Mouse (Mus musculus) cerebellum, postnatal 14 days (tissue): ENCODE data around the gene Rint1.

ENCODE experiments used
- DNase-seq, 2 experiments: peaks; one replicate each; pipeline ENCODE4 v3.0.0; 2021; ENCODE audit warnings: mixed read lengths in 2 of 2

The Rint1 gene

DNA sequence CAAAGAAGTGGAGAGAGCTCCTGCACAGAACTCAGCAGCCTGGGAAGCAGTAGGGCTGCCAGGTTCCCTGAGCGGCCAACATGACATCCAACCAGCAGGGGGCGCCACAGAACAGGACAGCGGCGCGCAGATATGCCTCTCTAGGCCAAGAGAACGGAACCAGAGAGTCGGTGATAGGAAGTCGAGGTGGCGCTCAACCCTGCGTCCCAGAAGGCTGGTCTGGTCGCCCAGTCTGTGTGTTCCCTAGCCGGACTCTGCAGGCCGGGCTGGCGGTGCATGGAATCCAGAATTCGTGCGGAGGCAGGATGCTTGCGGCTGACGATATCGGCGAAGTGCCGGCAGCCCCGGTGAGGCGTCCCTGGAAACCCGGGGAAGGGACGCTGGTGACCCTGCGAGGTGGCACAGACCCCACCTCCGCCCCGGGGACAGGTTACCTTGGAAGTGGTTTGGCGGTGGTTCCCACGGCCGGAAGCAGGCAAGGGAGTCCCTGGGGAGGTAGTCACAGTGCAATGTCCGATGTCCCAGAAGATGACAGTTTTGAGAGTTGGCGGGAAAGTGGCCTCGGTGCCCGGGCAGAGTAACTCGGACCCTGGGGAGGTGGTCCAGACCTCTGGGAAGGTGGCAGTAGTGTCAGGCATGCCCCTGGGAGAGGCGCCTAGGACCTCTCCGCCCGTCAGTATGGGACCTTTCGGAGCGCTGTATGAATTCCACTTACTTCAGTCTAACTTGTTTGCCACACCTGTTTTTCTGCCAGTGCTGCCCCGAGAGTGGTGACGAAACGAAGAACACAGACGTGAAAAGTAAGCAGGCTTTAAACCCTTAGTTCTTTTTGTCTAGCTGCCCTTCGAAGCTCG lies at the start of gene Rint1:
TSS of gene Rint1 (plus strand) at position 176 of the 854 bp plus-strand sequence.
- DNase-seq, result peak; percentile 99

- DNase-seq, result no peak
Observed at GRCm38 (mm10) chr5:23743261-23743660, 44.2 kb upstream of the Rint1 start.

GRCm38 (mm10) chr5:23749882-23750281 lies 37.6 kb upstream of the Rint1 start:
- no peak for DNase-seq

GRCm38 (mm10) chr5:23755591-23755990 lies 31.9 kb upstream of the Rint1 start:
- DNase-seq, result no peak

DNA sequence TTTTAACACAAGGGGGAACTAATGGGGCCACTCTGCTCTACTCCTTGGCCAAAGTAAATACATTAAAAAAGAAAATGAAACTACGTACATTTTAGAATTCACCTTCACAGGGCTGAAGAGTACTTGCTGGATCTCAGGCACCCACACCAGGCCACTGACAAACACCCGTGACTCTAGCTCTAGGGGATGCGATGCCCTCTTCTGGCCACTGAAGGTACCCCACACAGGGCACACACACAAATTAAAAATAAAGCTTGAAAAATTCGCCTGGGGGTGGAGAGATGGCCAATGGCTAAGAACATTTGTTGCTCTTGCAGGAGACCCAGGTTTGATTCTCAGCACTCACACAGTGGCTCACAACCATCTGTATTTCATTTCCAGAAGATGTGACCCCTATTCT lies 31.1 kb upstream of the Rint1 start:
- no peak for DNase-seq

GRCm38 (mm10) chr5:23758633-23759032 lies 28.9 kb upstream of the Rint1 start:
- peak; percentile 33 to 49 for DNase-seq

- DNase-seq, result no peak
Observed at GRCm38 (mm10) chr5:23762531-23762930, 25.0 kb upstream of the Rint1 start.

DNA sequence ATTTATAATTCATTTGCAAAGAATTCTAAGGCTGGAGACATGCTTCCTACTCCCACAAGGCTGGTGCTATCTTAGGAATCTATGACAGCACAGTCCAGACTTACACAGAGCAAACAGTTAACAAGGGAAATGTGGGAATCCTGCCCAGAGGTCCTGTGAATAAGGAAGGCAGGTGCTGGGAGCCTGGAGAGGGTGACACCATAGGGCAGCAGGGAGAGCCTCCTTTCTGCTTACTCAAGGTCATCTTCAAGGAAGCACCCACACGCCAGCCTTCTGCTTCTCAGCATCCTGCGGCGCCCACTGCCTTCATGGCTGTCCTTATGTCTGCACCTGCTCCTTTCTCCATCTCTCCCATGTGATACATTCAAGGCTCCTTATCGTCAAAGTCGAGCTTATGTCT lies 23.0 kb upstream of the Rint1 start:
- no peak for DNase-seq

GRCm38 (mm10) chr5:23771105-23771504 lies 16.4 kb upstream of the Rint1 start:
- no peak for DNase-seq

DNA sequence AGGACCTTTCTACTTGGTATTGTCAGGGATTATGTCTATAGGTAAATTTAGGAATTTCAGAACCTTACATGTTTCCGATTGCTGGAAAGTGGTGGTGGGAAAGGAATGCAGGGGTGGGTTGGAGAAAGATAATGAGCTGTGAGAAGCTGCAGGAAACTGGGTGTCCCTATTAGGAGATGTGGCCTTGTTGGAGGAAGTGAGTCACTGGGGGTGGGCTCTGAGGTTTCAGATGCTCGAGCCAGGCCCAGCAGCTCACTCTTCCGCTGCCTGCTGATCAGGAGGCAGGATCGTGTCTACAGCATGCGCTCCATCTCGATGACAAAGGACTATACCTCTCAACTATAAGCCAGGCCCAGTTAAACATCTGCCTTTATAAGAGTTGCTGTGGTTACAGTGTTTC lies 13.3 kb upstream of the Rint1 start:
- no peak for DNase-seq

GRCm38 (mm10) chr5:23780516-23780915 lies 7.0 kb upstream of the Rint1 start:
- no peak for DNase-seq

DNA sequence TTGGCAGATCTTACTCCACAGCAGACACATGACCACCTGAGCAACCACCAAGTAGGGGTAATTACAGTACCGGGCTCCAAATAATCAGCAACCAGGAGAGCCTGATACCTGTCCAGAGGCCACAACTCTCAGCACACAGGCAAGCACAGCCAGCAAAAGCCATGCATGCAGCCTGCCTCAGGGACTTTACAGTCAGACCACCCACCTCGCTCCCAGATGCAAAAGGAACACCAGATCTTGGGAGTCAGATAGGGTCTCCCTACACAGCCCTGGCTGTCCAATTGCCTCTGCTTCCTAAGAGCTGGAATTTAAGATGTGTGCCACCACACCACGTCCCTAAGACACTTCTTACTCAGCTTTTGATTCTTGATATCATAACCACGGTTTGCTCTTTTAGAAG lies 6.3 kb upstream of the Rint1 start:
- DNase-seq, result no peak

DNA sequence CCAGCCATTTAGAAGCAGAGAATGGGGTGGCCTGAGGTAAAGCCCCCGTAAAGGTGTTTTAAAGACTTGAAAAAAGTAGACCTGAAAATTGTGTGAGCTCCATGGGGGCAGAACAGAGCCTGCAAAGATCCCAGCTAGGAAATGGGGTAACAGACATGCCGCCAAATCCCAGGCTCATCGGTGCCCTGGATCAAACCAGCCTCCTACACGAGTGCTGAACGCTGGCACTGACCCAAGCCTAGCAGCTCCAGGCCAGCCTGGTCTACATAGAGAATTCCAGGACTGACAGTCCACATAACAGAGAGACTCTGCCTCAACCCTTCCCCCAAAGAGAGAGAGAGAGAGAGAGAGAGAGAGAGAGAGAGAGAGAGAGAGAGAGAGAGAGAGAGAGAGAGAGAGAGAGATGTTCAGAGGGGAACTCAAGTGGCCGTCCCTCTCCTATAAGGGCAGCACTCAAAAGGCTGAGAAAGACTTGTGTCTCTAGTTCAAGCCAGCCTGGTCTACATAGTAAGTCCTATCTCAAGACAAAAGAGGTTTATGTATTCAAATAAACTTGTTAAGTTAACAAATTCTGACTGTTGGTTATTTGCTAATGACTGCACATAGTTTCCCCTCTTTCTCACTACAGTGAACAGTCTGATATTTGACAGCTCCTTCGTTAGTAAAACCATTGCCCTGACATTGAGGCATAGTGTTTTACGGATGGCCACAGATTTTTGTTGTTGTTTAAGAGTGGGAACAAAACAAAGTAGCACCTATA lies 5.3 kb upstream of the Rint1 start:
- peak in 1 of 2 experiments; percentile 15 for DNase-seq

GRCm38 (mm10) chr5:23782931-23783877 lies 4.3 kb upstream of the Rint1 start, which contains the start of gene Pus7:
Gene Pus7, minus strand, starts transcription at chr5:23783711.
- DNase-seq, result peak; percentile 86 to 89

DNA sequence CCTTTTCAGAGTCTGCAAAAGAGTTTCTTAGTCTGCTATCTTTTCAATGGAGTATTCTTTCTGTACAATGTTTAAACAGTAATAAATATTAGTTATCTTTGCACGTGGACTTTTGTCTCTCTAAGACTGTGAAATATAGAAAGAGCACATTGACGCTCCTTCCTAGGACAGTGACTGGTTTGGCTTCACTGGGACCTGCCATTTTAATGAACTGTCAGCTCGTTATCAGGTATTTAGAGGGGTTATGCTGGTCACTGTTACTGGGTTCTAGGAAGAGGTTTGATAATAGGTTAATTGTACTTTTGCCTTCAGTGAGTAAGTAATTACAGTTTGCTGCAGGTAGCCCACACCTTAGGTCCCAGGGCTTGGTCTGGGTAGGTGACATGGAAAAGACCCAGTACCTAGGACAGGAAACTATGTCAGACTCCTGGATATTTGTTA lies 899 bp downstream of the Rint1 start:
- DNase-seq, result no peak

DNA sequence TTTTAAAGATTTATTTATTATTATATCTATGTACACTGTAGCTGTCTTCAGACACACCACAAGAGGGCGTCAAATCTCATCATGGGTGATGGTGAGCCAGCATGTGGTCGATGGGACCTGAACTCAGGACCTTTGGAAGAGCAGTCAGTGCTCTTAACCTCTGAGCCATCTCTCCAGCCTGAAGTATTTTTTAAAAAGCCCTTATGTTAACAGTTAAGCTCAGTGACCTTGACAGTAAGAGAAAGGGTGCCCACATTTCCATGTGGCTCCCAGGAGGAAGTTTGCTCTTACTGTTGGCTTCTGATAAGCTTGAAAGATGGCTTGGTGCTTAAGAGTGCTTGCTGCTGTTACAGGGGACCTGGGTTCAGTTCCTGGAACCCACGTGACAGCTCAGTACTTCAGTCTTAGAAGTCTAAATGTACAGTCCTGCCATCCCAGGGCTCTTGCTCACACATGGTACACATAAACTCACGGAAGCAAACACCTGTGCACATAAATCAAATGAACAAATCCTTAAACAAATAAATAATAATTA lies 1.6 kb downstream of the Rint1 start:
- no peak for DNase-seq

- DNase-seq, result no peak
Observed at GRCm38 (mm10) chr5:23792726-23793125, 5.2 kb downstream of the Rint1 start.

GRCm38 (mm10) chr5:23814841-23815240 lies 27.3 kb downstream of the Rint1 start:
- no peak for DNase-seq

DNA sequence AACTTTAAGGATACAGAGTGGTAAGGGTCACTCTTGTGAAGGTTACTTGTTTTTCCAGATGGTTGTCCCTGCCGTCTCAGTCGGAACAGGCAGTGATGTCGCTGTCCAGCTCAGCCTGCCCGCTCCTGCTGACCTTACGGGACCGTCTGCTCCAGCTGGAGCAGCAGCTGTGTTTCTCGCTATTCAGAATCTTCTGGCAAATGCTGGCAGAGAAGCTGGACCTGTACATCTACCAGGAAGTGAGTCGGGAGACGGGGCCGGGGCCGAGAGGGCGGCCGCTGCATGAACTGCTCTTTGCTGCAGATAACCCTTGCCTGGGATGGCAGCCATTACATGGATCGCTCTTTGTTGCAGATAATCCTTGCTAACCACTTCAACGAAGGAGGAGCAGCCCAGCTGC lies 29.2 kb downstream of the Rint1 start:
- DNase-seq, result no peak

GRCm38 (mm10) chr5:23822306-23822705 lies 34.8 kb downstream of the Rint1 start:
- no peak for DNase-seq

- no peak for DNase-seq
Observed at GRCm38 (mm10) chr5:23824171-23824733, 36.7 kb downstream of the Rint1 start.
